Comparison of ENCODE assay signal across 38 mouse cellular contexts in the genomic region with DNA sequence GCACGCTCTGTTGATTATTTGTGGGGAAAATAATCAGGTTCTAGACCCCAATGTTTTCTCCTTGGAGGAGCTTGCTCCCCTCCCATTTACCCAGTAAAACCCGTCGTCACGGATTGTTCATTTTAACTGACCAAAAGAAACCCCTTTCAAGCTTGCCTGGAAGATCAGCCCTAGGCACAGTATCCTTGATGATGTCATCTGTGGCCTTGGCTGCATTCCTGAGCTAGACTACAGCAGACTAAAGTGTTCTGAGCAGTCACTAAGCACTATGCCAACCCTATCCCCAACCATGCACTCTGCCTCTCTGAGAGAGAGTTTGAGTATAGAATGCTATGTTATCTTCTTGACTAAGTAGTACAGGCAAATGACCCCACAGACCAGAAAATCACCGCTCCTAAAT. TPM values are rescaled to one million over a fixed set of nuclear protein-coding genes. Genes with fewer than 3 reads are reported as not detected.
A peak's percentile ranks its signal among the peaks of the same experiment; 100 is the strongest.
DNase-seq lines count a peak whose midpoint lies in the region; ATAC-seq and TF ChIP-seq lines count a peak whose summit lies in the region.
"Had no signal": no experiment of that assay in that cellular context is flagged by ENCODE, and none has a peak within 500 bp of the region (broad histone marks: within the 10 kb centered on the region; RNA-seq: fewer than 3 reads in every experiment).

No protein-coding gene starts in this region.

- peaks cover 9% of the 10 kb centered on the region; the same call in 1 of the 2 replicates for H3K4me1 ChIP-seq in hindbrain, embryonic 12.5 days
- H3K4me1 ChIP-seq: neural tube, embryonic 12.5 days had no signal

- H3K9ac ChIP-seq in hindbrain, embryonic 12.5 days, result no peak overlapping the region
- H3K9ac ChIP-seq: embryonic facial prominence, embryonic 15.5 days; forebrain, embryonic 12.5 days; liver, embryonic 14.5 days; lung, embryonic 14.5 days; neural tube, embryonic 12.5 days; stomach, embryonic 15.5 days had no signal

- CTCF ChIA-PET in Patski (lab: Charles Lee), result no interaction called here

- in situ Hi-C loops in Patski (cut with MboI; ENCODE audit: low pct_unique_long_range_greater_than_20kb), result no loop called here

- no peak overlapping the region for H3K4me3 ChIP-seq in hindbrain, embryonic 12.5 days
- no peak overlapping the region for H3K4me3 ChIP-seq in layer of hippocampus, adult 2 months
- H3K4me3 ChIP-seq: embryonic facial prominence, embryonic 10.5 days; embryonic facial prominence, embryonic 15.5 days; forebrain, embryonic 12.5 days; hindbrain, embryonic 10.5 days; myocyte; neural tube, embryonic 12.5 days; stomach, embryonic 15.5 days had no signal

- WGBS in hindbrain, embryonic 12.5 days, result 74% methylated on average over 5 of the region's 5 CpGs

- H3K36me3 ChIP-seq in hindbrain, embryonic 12.5 days, result no peaks in the 10 kb centered on the region
- H3K36me3 ChIP-seq: embryonic facial prominence, embryonic 10.5 days; embryonic facial prominence, embryonic 15.5 days; forebrain, embryonic 12.5 days; hindbrain, embryonic 10.5 days; neural tube, embryonic 12.5 days; stomach, embryonic 15.5 days had no signal

- DNase-seq in testis, postnatal 14 days (ENCODE audit: low spot score), result peak; percentile 31
- no peak for DNase-seq in testis, postnatal 10 days (ENCODE audit: low spot score)
- DNase-seq in Patski (ENCODE audit: low read depth, low spot score), result no peak
- DNase-seq in adrenal gland, postnatal 14 days, result peak; percentile 76
- DNase-seq in urinary bladder, postnatal 4 days (ENCODE audit: low spot score in 2 of 2), result no peak
- no peak for DNase-seq in layer of hippocampus, adult 2 months (ENCODE audit: low spot score in 2 of 2)
- DNase-seq: cerebellum, adult 2 months; cerebellum, postnatal 14 days; gastrocnemius, postnatal 14 days; heart, postnatal 14 days; kidney, adult 2 months; layer of hippocampus, adult 9-11 months; liver; lung, embryonic 14.5 days; lung, postnatal 14 days; right cerebral cortex, postnatal 25 days; thymus, adult 2 months; thymus, postnatal 36 days had no signal

- no peak for TF ChIP-seq CTCF in Patski (IDR thresholded peaks at IDR 0.05)
- no peak for TF ChIP-seq CTCF in layer of hippocampus, adult 2 months (conservative IDR thresholded peaks at IDR 0.05)

- no peak overlapping the region for H3K27ac ChIP-seq in hindbrain, embryonic 12.5 days
- H3K27ac ChIP-seq in layer of hippocampus, adult 2 months, result no peak overlapping the region
- H3K27ac ChIP-seq: embryonic facial prominence, embryonic 10.5 days; embryonic facial prominence, embryonic 15.5 days; forebrain, embryonic 12.5 days; hindbrain, embryonic 10.5 days; kidney, postnatal 0 days; liver, embryonic 14.5 days; neural tube, embryonic 12.5 days; stomach, embryonic 15.5 days had no signal

- H3K9me3 ChIP-seq in hindbrain, embryonic 12.5 days (replicated peaks), result no peaks in the 10 kb centered on the region
- H3K9me3 ChIP-seq: embryonic facial prominence, embryonic 10.5 days; embryonic facial prominence, embryonic 15.5 days; forebrain, embryonic 12.5 days; hindbrain, embryonic 10.5 days; neural tube, embryonic 12.5 days; stomach, embryonic 15.5 days had no signal

- no peak overlapping the region for H3K4me2 ChIP-seq in hindbrain, embryonic 12.5 days (replicated peaks)
- H3K4me2 ChIP-seq: embryonic facial prominence, embryonic 15.5 days; forebrain, embryonic 12.5 days; lung, embryonic 14.5 days; neural tube, embryonic 12.5 days; stomach, embryonic 15.5 days had no signal

- H3K27me3 ChIP-seq in Patski, result no peaks in the 10 kb centered on the region
- H3K27me3 ChIP-seq in hindbrain, embryonic 12.5 days, result peaks cover 2% of the 10 kb centered on the region; the same call in 1 of the 2 replicates
- H3K27me3 ChIP-seq: CH12.LX; embryonic facial prominence, embryonic 15.5 days had no signal

- ATAC-seq in Patski, result peak; percentile 73
- ATAC-seq in hindbrain, embryonic 12.5 days (ENCODE audit: low FRiP score), result no peak
- ATAC-seq: hindbrain, embryonic 16.5 days had no signal

- POLR2A ChIA-PET in Patski (lab: Charles Lee), result no interaction called here

RNA-seq across cellular contexts. Expression of a gene that starts 5.2 kb away (rescaled TPM):
- polyA plus RNA-seq in Patski (2021), result not detected
- 3.7 and 6.9 TPM in 2 replicates for total RNA-seq in adrenal gland, postnatal 14 days (2021)
- polyA plus RNA-seq in hindbrain, embryonic 12.5 days (2016; fragmentation: Nextera tagmentation; extraction: Ambion mirVana), result not detected in 2 replicates
- not detected for total RNA-seq in layer of hippocampus, adult 2 months (2021)
- total RNA-seq: CH12.LX; ES-E14; gastrocnemius, postnatal 14 days; granulocyte monocyte progenitor cell, adult 5-6 weeks; left cerebral cortex, postnatal 10 days; midbrain, postnatal 0 days had no signal
- polyA plus RNA-seq: C2C12; cerebellum, adult 2 months; forebrain, embryonic 12.5 days; heart, embryonic 14.5 days; hindbrain, embryonic 10.5 days; hindbrain, embryonic 16.5 days; intestine, embryonic 14.5 days; kidney, adult 2 months; kidney, postnatal 0 days; large intestine, adult 2 months; liver, embryonic 14.5 days; lung, embryonic 14.5 days; midbrain, postnatal 0 days; myocyte; neural tube, embryonic 12.5 days; thymus, adult 2 months had no signal

RNA-seq across cellular contexts. Expression of a gene that starts 20.1 kb away (rescaled TPM):
- 52.0 TPM for polyA plus RNA-seq in Patski (2021)
- 68.7 and 72.3 TPM in 2 replicates for total RNA-seq in adrenal gland, postnatal 14 days (2021)
- polyA plus RNA-seq in hindbrain, embryonic 12.5 days (2016; fragmentation: Nextera tagmentation; extraction: Ambion mirVana), result 64.6 and 72.8 TPM in 2 replicates
- 10 to 100 TPM; 61.7 to 69.7 TPM for total RNA-seq in layer of hippocampus, adult 2 months (2021)

RNA-seq across cellular contexts. Expression of a gene that starts 20.2 kb away (rescaled TPM):
- polyA plus RNA-seq in Patski (2021), result 7.5 TPM
- 8.7 and 9.1 TPM in 2 replicates for total RNA-seq in adrenal gland, postnatal 14 days (2021)
- 17.9 and 18.6 TPM in 2 replicates for polyA plus RNA-seq in hindbrain, embryonic 12.5 days (2016; fragmentation: Nextera tagmentation; extraction: Ambion mirVana)
- total RNA-seq in layer of hippocampus, adult 2 months (2021), result 1 to 10 TPM; 7.5 to 9.0 TPM

Comparison
In these comparisons a context has a peak if more than half of its experiments do, and no peak if none do; other contexts are left out.
1. DNase-seq: peak in testis, postnatal 14 days (single experiment) and adrenal gland, postnatal 14 days (single experiment); none in testis, postnatal 10 days (single experiment), Patski (single experiment), urinary bladder, postnatal 4 days (0 of 2) and layer of hippocampus, adult 2 months (0 of 2).